Mouse (Mus musculus) olfactory bulb, adult 2 months (tissue): ENCODE results near the gene Tgfbr2.

ENCODE experiments used
- CTCF ChIP-seq: fragments of 200-500 bp; IDR thresholded peaks from 2 replicates; pipeline ENCODE4 v1.5.1; 2012; ENCODE audit warnings: low read depth, mild to moderate bottlenecking, low read length, moderate library complexity; ENCODE audit not compliant: insufficient read depth
- POLR2A ChIP-seq: fragments of 200-500 bp; IDR thresholded peaks from 2 replicates; pipeline ENCODE4 v1.6.1; 2012; ENCODE audit warnings: mild to moderate bottlenecking, low read depth, low read length, moderate library complexity; ENCODE audit not compliant: insufficient read depth

DNA sequence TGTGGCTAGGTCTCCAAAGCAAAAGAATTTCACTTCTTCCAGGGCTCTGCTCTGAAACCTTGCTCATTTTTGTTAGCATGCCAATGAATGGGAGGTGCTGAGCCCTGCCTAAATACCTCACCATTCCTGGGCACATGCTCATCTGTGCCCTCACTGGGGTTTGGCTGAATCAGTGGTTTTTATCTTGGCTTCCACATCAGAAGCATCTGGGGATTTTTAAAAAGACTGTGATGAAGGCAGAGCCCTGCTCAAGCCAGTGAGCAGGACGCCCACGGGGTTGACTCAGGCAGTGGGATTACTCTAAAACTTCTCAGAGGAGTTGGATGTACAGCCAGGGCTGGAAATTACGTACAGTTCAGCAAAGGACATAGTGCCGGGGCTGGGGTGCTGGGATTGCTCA, 22.3 kb downstream of the Tgfbr2 start:
- TF ChIP-seq CTCF (no peak), POLR2A (no peak)
